Mouse (Mus musculus) heart, postnatal 10 days (tissue): ENCODE measurements at regions not wholly inside any gene's neighbourhood (a gene's known extent, or its start where the extent isn't known, plus 50 kb on each side); places are given as distances from the start of the nearest gene placed in this dataset.

Source experiments
- DNase-seq, 2 experiments: peaks; one replicate each; pipeline ENCODE4 v3.0.0; 2021
- intact Hi-C: fragments of 180-260 bp; cut with DNase I; formaldehyde crosslinking; loops from one replicate; pipeline ENCODE4 v1.15.1; 2025

DNA sequence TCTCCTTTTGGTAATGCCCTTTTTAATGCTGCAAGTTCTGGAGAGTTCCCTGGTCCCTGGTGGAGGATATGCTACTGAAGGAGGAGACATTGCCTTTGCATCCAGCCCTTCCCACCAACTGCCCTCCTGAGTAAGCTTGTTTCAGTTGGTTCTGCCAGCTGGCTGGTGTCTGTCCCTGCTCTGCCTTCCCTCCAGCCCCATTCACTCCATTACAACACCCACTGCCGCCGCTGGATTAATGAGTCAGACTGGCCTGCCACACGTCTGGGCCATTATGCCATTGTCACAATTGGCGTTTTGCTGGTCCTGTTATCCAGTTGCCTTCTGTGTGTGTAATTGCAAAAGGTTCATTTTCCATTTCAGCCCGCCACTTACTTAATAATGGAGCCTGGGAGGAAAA lies 728.6 kb upstream of the Lrrc6 start:
- no peak for DNase-seq
- intact Hi-C loops = no loop called here

DNA sequence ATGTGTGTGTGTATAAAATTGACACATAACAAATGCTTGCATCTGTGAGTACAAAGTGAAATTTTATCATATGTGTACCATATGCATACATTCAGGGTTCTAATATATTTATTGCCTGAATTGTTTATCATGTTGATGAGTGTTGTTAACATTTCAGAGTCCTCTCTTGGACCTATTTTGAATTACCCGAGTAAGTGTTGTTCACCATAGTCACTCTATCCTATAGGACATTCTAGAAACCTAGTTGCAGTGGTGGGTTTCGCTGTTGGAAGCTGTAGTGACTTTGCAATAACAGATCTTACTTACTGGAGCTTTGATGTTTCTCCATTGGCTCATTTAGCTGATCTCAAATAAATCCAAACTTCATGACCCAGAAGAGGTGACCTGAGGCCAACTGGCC lies 727.9 kb upstream of the Lrrc6 start:
- no peak for DNase-seq
- intact Hi-C loops = no loop called here

DNA sequence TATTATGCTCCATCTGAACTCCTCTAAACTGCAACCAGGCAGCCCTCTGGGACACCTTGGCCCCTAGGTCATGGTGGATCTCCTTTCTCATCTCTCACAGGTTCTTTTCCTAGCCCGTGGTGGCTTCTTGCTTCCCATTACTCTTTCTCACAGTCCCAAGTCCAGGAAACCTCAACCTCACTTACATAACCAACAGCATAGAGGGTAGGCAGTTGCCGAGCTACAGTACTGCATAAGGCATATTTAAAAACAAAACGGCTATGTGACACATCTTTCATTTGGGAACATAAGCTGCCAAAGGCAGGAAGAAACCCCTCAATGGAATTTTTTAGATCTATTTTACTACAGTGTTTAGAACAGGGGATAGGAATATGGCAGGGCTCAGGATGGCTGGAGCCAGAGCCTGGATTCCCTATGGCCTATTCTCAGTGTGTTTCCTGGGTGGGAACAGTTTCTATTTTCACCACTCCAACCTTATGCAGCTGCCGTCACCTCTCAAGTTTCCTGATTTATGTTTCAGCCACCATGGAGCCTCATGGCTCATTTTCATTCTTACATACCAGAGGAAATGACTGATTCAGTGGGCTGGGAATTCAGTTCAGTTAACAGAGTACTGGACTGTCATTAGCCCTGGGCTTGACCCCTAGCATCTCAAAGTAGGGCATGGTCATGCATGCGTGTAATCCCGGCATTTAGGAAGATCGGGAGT lies 726.9 kb upstream of the Lrrc6 start:
- no peak for DNase-seq
- intact Hi-C loops = no loop called here

- DNase-seq = no peak
- intact Hi-C loops = no loop called here
Observed at GRCm38 (mm10) chr15:67226900-67227299, 726.2 kb upstream of the Lrrc6 start.
